Mouse (Mus musculus) skeletal muscle tissue, postnatal 0 days (tissue): ENCODE data around the gene Dapp1. TPM values are rescaled to one million over a fixed set of nuclear protein-coding genes. Genes with fewer than 3 reads are reported as not detected.

Source experiments
- polyA plus RNA-seq: library from polyadenylated mRNA; unstranded; fragments of >200 nt; fragmentation: Nextera tagmentation; extraction: Ambion mirVana; gene quantifications from 2 replicates; pipeline ENCODE4 v1.2.1, GENCODE M21; 2015

Dapp1 gene
- 3.9 and 5.0 TPM in 2 replicates for polyA plus RNA-seq

DNA sequence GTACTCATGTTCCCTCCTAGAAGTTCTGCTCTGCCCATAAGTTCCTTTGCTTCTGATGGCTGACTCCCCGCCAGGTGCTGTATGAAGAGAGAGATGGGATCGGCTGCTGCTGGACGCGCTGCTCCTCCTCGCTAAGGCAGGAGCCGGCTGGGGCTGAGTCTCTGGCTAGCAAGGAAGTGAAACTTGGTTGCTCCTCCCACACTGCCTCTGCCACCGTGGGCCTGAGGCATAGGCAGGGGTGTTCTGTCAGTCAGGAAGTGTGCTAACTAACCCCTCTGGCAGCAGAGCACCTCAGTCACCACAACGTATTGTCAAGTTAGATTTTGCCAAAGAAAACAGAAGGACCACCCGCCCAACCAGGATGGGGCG, at the start of gene Dapp1:
TSS of gene Dapp1 (minus strand) at position 164 of the 369 bp plus-strand sequence.

DNA sequence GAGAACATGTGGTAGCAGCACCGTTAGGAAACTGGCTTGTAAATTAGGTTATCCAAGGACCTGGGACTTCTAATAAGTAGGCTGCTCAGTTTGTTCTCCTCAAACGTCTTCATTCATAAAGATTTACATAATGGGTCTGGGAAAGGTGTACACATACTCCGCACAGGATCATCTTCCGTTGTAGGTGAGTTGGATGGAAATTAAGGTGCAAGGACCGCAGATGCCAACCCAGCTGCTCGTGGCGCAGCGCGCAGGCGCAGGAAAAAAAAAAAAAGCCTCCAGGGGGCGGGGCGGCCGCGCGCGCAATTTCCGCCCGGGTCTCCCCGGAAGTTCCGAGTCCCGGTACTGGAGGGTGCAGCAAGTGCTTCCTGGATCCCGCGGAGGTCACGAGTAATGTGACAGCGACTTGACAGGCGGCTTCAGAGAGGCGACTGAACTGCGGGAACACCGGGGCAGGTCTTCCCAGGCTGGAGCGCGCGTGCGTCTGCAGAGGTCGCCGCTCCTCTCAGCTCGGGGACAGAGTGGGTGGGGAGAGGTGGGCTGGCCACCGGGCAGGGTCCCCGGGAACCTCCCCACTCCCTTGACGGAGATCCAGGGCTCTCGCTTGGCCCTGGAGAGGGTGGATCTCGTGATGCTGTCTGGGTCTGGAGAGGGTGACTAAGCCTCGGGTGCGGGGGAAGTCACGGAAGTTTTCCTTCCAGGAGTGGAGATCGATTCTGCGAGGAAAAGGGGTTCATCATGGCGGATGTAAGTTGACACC, 63.0 kb downstream of the Dapp1 start, which contains the start of gene Lamtor3:
TSS of gene Lamtor3 (plus strand) at position 335 of the 760 bp plus-strand sequence.

Other genes with a start within 250 kb of the Dapp1 start
- gene H2afz, start 117.1 kb downstream of the Dapp1 start, polyA plus RNA-seq: 475 and 563 TPM in 2 replicates
- gene Dnajb14, start 113.9 kb downstream of the Dapp1 start, polyA plus RNA-seq: 10.5 and 12.4 TPM in 2 replicates
- 119 and 125 TPM in 2 replicates for gene Lamtor3, start 63.0 kb downstream of the Dapp1 start, polyA plus RNA-seq
- 24.8 and 28.8 TPM in 2 replicates for gene 1110002E22Rik, start 83.5 kb upstream of the Dapp1 start, polyA plus RNA-seq
- 1.5 and 2.5 TPM in 2 replicates for gene Gm5105, start 85.8 kb upstream of the Dapp1 start, polyA plus RNA-seq
- 3.1 and 5.0 TPM in 2 replicates for gene Trmt10a, start 161.9 kb upstream of the Dapp1 start, polyA plus RNA-seq
- 4.7 and 4.8 TPM in 2 replicates for gene Mttp, start 163.4 kb upstream of the Dapp1 start, polyA plus RNA-seq
- gene 4930579F01Rik, start 212.3 kb upstream of the Dapp1 start, polyA plus RNA-seq: not detected in 2 replicates
- gene Adh7, start 236.2 kb upstream of the Dapp1 start, polyA plus RNA-seq: 0.17 and 0.43 TPM in 2 replicates